Mouse (Mus musculus) activated CD4-positive, CD25-positive, alpha-beta regulatory T cell, adult 4 months (primary cell): ENCODE measurements around the gene Lasp1. TPM values are rescaled to one million over a fixed set of nuclear protein-coding genes. Genes with fewer than 3 reads are reported as not detected.
"Not testable (repeated sequence)": the region's sequence is repeated elsewhere in the genome, so short reads cannot be mapped to it uniquely, and the experiment has no call there.

Experiments
- ATAC-seq: one replicate; pipeline ENCODE4 v1.8.0; 2017
- polyA plus RNA-seq, 2 experiments: library from polyadenylated mRNA; unstranded; fragments of 100-300 nt; shearing (Covaris generic); gene quantifications; one replicate each; pipeline ENCODE4 v1.2.1; 2017

The Lasp1 gene
- polyA plus RNA-seq, 2 experiments from 2014 or later, result 44.4 to 52.4 TPM

DNA sequence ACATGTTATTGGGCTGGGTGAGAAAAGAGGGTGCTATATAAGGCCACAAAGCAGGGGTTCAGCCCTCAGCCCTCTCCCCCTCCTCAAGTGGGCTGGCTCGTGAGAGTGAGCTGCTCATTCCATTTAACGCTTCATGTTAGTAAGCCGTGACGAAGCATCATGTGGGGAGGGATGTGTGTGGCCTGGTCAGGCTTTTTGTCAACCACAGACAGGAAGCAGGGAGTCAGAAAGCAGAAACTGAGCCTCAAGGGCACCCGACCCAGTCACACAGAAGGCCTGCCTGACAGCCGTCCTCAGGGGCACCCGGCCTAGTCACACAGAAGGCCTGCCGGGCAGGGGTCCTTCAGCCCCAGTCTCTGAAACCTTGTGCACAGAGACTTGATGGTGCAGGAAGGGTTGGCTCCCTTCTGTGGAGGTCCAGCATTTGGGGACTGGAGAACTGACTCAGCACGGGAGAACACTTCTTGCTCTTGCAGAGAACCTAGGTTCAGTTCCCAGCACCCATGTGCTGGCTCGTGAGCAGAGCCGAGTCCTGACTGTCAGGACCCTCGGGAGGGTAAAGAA, 31.2 kb downstream of the Lasp1 start:
- ATAC-seq, result peak; percentile 28

GRCm38 (mm10) chr11:97830501-97830900, 31.7 kb downstream of the Lasp1 start:
- no peak for ATAC-seq

DNA sequence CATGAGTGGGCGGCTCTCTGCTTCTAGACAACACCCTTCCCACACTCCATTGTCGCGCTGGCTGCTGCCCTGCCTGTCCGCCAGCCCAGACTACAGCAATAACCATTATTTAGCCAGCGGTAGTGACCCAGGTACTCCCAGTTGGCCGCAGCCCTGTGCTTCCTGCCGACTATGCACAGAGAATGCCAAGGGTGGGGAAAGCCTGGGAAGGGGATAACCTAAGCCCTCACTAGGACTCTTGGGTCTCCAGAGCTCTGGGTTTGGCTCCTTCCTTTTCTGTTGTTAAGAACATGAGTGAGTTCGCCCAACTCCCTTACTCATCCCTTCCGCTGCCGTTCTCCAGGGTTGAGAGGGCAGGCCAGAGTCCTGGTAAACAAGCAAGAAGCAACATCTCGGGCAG, 33.2 kb downstream of the Lasp1 start:
- ATAC-seq, result no peak

GRCm38 (mm10) chr11:97833352-97833751, 34.6 kb downstream of the Lasp1 start:
- ATAC-seq, result no peak

DNA sequence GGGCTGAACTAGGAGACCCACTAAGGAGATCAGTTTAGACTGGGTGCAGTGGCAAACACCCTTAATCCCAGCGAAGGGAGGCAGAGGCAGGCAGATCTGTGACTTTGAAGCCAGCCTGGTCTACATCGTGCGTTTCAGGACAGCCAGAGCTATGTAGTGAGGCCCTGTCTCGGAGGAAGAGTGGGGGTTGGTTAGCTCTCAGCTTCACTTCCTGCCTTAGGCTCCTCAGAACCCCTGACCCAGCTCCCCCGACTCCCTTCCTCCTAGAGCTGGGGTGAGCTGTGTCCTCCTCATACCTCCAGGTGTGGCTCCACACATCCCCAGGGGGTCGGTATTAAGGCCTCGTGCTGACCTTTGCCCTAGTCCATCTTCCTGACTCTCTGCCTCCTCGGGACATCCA, 37.7 kb downstream of the Lasp1 start:
- ATAC-seq, result no peak

- not testable (repeated sequence) for ATAC-seq
These were observed 38.3 kb downstream of the Lasp1 start for GRCm38 (mm10) chr11:97837051-97837450.

DNA sequence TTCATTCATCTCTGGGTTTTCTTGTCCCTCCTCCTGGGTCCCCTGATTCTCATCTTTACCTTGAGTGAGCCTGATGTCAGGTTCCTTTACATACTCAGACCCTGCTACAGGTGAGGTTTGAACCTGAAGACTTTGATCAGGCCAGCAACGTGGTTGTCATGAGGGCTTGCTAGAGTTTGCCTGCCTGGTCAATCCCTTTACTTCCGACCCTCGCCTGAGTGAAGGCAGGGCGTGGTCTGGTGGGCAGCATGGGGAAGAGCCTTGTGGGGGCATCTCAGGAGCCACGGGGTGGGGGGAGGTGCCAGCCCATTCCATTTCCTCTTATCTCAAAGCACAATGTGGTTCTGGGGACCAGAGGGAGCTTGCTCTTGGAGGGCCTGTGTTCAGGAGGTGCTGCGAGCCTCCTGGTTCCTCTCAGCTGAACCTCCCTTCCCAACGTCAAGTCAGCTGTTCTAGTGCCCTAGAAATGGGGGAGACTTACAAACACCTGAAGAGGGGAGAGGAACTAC, 38.9 kb downstream of the Lasp1 start:
- ATAC-seq, result no peak

GRCm38 (mm10) chr11:97838779-97839440, 40.1 kb downstream of the Lasp1 start:
- ATAC-seq, result no peak

- no peak for ATAC-seq
These were observed 40.8 kb downstream of the Lasp1 start for GRCm38 (mm10) chr11:97839441-97840134.

GRCm38 (mm10) chr11:97840135-97840490, 41.3 kb downstream of the Lasp1 start:
- no peak for ATAC-seq

DNA sequence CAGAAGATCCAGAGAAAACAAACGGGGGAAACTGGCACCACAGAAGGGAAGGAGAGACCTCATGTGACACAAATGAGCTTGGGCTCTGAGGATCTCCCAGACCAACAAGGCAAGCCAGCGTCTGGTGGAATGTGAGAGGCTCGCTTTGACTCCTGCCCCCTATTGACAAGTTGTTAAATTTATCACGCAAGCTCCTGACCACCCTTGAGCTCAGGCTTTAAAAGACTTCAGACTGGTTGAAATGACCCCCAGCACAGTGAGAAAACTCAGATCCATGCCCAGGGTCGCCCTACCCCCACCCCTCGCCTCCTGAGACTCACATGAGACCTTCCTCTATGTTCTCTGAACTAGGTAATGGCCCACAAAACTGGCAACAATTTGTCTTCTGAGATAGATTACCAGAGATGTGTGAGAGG, 41.7 kb downstream of the Lasp1 start, which contains the start of gene B230217C12Rik:
Gene B230217C12Rik, plus strand, starts transcription at position 242 of the 416 bp plus-strand sequence.
- no peak for ATAC-seq

DNA sequence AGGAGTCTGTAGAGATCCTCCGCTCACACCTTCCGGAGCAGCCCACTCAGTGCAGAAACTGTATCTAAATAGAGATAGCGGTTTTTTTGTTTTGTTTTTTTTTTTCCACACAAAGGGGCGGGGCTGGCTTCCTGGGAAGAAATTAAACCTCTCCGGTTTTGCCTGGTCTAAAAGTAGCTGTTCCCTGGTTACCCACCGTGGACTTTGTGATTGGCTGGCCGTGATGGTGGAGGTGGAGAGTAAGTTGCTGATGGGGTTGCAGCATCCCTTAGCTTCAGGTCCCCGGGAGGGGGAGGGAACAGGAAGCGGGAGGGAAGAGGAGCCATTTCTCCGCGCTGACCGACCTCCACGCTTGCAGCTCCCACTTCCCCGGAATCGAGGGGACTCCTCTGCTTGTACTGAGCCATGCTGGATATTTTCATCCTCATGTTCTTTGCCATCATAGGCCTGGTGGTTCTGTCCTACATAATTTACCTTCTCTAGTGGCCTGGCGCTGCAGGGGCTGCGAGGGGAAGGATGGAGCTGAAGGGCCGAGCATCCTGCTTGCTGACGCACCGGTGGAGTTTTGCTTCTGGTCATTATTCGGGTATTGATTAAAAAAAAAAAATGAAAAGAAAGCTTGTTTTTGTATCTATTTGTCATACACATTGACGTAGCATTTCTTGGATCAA, 42.3 kb downstream of the Lasp1 start:
- ATAC-seq, result peak; percentile 32

GRCm38 (mm10) chr11:97842001-97842400, 43.2 kb downstream of the Lasp1 start:
- ATAC-seq, result no peak

GRCm38 (mm10) chr11:97850367-97850766, 51.6 kb downstream of the Lasp1 start:
- ATAC-seq, result no peak

DNA sequence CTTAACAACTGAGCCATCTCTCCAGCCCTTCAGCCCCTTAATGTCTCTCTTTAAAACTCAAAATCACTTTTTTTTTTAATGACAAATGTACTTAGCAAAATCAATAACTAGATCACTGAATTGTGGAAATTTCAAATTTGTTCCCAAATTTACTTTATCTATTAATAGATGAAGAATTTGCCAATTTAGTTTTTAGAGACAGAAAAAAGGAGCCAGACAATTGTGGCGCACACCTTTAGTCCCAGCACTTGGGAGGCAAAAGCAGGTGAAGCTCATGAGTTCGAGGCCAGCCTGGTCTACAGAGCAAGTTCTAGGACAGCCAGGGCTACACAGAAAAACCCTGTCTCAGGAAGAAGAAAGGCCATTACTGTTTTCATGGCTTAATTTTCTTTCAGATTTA, 52.8 kb downstream of the Lasp1 start:
- ATAC-seq, result no peak

DNA sequence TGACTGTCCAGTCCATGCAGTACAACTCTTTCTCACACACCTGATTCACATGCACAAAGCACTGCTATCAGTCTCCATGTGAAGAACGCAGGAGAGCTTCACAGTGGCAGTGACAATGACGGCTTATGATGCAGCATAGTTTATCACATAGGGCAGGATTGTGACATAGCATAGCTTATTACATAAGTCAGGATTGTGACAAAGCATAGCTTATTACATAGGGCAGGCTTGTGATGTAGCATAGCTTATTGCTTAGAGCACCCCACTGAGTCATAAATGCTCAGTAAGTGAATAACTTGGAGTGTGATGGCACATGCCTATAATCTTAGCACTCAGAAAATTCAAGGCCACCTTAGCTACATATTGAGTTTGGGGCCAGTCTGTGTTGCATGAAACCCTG, 56.7 kb downstream of the Lasp1 start:
- no peak for ATAC-seq

GRCm38 (mm10) chr11:97862148-97862547, 63.3 kb downstream of the Lasp1 start:
- ATAC-seq, result no peak

- no peak for ATAC-seq
These were observed 66.6 kb downstream of the Lasp1 start for GRCm38 (mm10) chr11:97865421-97865820.

- no peak for ATAC-seq
These were observed 67.5 kb downstream of the Lasp1 start for GRCm38 (mm10) chr11:97866091-97866888.

- ATAC-seq, result no peak
These were observed 68.8 kb downstream of the Lasp1 start for GRCm38 (mm10) chr11:97867591-97867990.

- not testable (repeated sequence) for ATAC-seq
These were observed 73.6 kb downstream of the Lasp1 start for GRCm38 (mm10) chr11:97872378-97872777.

- no peak for ATAC-seq
These were observed 75.6 kb downstream of the Lasp1 start for GRCm38 (mm10) chr11:97874396-97874795.
